Mouse (Mus musculus) bone marrow, adult 2 months (tissue): Measurements from ENCODE around the gene Ghr.

Experiments
- CTCF ChIP-seq: fragments of 200-500 bp; IDR thresholded peaks from 2 replicates; pipeline ENCODE4 v1.5.1; 2011; ENCODE audit warnings: low read length, control low read depth; ENCODE audit not compliant: control insufficient read depth, insufficient read depth
- POLR2A ChIP-seq: fragments of 200-500 bp; IDR thresholded peaks from 2 replicates; pipeline ENCODE4 v1.6.1; 2011; ENCODE audit warnings: low read depth, mild to moderate bottlenecking, control low read depth, low read length, borderline replicate concordance; ENCODE audit not compliant: control insufficient read depth

DNA sequence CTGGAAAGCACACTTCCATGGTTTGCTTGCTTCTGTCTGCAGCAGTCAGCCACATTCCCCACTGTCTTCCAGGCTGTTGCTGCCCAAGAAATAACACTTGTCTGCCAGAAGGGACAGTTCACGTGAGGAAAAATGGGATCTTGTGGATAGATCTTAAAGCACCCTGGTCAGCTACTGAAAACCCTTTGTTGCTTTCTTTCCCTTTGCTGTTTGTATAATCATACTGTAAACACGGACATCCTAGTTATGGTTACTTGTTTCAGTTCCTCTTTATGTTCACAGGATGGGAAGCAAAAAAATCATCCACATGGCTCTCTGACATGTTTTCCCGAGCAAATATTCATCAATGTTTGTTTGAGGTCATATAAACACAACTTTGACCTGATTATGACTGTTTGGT, 243.4 kb downstream of the Ghr start:
- TF ChIP-seq POLR2A, result no peak
- no peak for TF ChIP-seq CTCF
